Mouse (Mus musculus) limb, embryonic 11.5 days (tissue): ENCODE measurements around the gene Lrmp. TPM values are rescaled to one million over a fixed set of nuclear protein-coding genes. Genes with fewer than 3 reads are reported as not detected.
A peak's percentile ranks its signal among the peaks of the same experiment; 100 is the strongest.

ENCODE experiments used
- ATAC-seq: fragments of 200-750 bp; cut with Nextera tagmentation; 2 replicates; pipeline ENCODE4 v1.8.0; 2017; ENCODE audit warnings: low read depth; ENCODE audit not compliant: insufficient number of reproducible peaks, low FRiP score, low TSS enrichment
- DNase-seq: peaks from one replicate; pipeline ENCODE4 v3.0.0-alpha.2; 2015; ENCODE audit warnings: low spot score
- H3K27ac ChIP-seq: fragments of 300-500 bp; sonication (generic); replicated peaks from 2 replicates; pipeline ENCODE4 v1.5.1; 2014; ENCODE audit warnings: low read depth, mild to moderate bottlenecking, low read length
- H3K27me3 ChIP-seq: fragments of 300-500 bp; sonication (generic); 2 replicates; pipeline ENCODE4 v1.6.1; 2014; ENCODE audit warnings: mild to moderate bottlenecking, low read length, mixed read lengths; ENCODE audit not compliant: control insufficient read depth, insufficient read depth
- H3K36me3 ChIP-seq: fragments of 300-500 bp; sonication (generic); 2 replicates; pipeline ENCODE4 v1.6.1; 2014; ENCODE audit warnings: mild to moderate bottlenecking, low read length, moderate library complexity, mixed read lengths; ENCODE audit not compliant: control insufficient read depth, insufficient read depth
- H3K4me1 ChIP-seq: fragments of 300-500 bp; sonication (generic); 2 replicates; pipeline ENCODE4 v1.6.1; 2014; ENCODE audit warnings: low read length, mixed read lengths; ENCODE audit not compliant: control insufficient read depth, insufficient read depth
- H3K4me2 ChIP-seq: fragments of 300-500 bp; sonication (generic); 2 replicates; pipeline ENCODE4 v1.6.1; 2014; ENCODE audit warnings: low read depth, mild to moderate bottlenecking, moderate library complexity; ENCODE audit not compliant: severe bottlenecking
- H3K4me3 ChIP-seq: fragments of 300-500 bp; sonication (generic); 2 replicates; pipeline ENCODE4 v1.5.1; 2014; ENCODE audit warnings: low read depth, low read length
- H3K9ac ChIP-seq: fragments of 300-500 bp; sonication (generic); 2 replicates; pipeline ENCODE4 v1.6.1; 2014; ENCODE audit warnings: mild to moderate bottlenecking, low read length
- H3K9me3 ChIP-seq: fragments of 300-500 bp; sonication (generic); 2 replicates; pipeline ENCODE4 v1.6.1; 2016; ENCODE audit warnings: low read length; ENCODE audit not compliant: control insufficient read depth
- WGBS: fragments of 180-500 bp; shearing (Covaris S2); extraction: QIAGEN DNeasy Blood & Tissue Kit; methylation state at CpG from one replicate; pipeline ENCODE4 v1.1.7; 2014; 5-methylcytosine and 5-hydroxymethylcytosine counted together
- polyA plus RNA-seq: library from polyadenylated mRNA; unstranded; fragments of >200 nt; fragmentation: Nextera tagmentation; extraction: Ambion mirVana; gene quantifications from 2 replicates; pipeline ENCODE4 v1.2.1, GENCODE M21; 2014

The Lrmp gene
- polyA plus RNA-seq, 1 experiment from 2014 or later = 1.7 TPM

GRCm38 (mm10) chr6:145187093-145188088 lies 71.9 kb downstream of the Lrmp start:
- no peak overlapping the region for H3K9ac ChIP-seq
- H3K36me3 ChIP-seq = no peaks in the 10 kb centered on the region
- peak overlapping the region; percentile 42 for H3K4me2 ChIP-seq
- ATAC-seq (no peak), DNase-seq (peak; percentile 36)
- H3K27me3 ChIP-seq = no peaks in the 10 kb centered on the region
- H3K4me1 ChIP-seq = no peaks in the 10 kb centered on the region
- peak overlapping the region; percentile 8; the same call in 1 of the 2 replicates for H3K4me3 ChIP-seq
- no peak overlapping the region for H3K27ac ChIP-seq
- 64% methylated on average over 27 of the region's 27 CpGs for WGBS
- H3K9me3 ChIP-seq = no peaks in the 10 kb centered on the region

DNA sequence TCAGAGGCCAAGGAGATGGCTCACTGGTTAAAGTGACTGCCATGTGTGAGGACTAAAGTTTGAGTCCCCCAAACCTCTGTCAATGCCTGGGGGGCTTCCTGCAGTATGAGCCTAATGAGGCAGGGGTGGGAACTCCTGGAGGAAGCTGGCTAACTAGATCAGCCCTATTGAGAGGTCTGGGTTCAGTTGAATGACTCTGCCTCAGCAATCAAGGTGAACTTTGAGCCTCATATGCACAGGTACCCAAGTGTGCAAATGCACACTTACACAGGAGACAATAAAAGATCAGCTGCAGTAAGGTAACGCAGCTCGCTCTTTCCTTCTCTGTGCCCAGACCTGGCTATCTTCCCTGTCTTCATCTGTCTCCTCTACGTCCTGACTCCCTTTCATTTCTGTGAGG lies 77.6 kb downstream of the Lrmp start:
- no peaks in the 10 kb centered on the region for H3K4me1 ChIP-seq
- H3K36me3 ChIP-seq = no peaks in the 10 kb centered on the region
- no peak for DNase-seq
- H3K27me3 ChIP-seq = no peaks in the 10 kb centered on the region
- H3K4me3 ChIP-seq = no peak overlapping the region
- no peaks in the 10 kb centered on the region for H3K9me3 ChIP-seq
- 87% methylated on average over 3 of the region's 3 CpGs for WGBS
- H3K27ac ChIP-seq = no peak overlapping the region
- no peak overlapping the region for H3K9ac ChIP-seq
- no peak overlapping the region for H3K4me2 ChIP-seq
- no peak for ATAC-seq

DNA sequence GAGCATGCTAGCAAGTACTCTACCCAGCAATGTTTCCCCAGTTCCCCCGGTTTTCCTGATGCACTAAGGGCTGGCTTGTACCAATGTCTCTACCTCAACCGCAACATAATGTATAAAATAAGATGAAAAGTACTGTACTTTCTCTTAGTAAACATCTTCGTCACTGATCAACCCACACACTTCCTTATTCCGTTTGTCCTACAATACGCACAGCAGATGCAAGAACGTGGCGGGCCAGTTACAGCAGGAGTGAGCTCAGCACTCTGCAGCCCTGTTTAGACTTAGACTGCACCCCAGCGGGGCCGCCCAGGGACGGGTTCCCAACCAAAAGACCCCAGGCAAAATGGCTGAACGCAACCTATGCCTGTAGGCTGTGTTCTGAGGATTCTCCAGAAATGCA lies 78.0 kb downstream of the Lrmp start:
- no peak overlapping the region for H3K4me3 ChIP-seq
- H3K27ac ChIP-seq = no peak overlapping the region
- H3K9ac ChIP-seq = no peak overlapping the region
- no peaks in the 10 kb centered on the region for H3K4me1 ChIP-seq
- H3K36me3 ChIP-seq = no peaks in the 10 kb centered on the region
- H3K4me2 ChIP-seq = no peak overlapping the region
- DNase-seq (no peak), ATAC-seq (no peak)
- WGBS = 80% methylated on average over 11 of the region's 11 CpGs
- H3K9me3 ChIP-seq = no peaks in the 10 kb centered on the region
- no peaks in the 10 kb centered on the region for H3K27me3 ChIP-seq

DNA sequence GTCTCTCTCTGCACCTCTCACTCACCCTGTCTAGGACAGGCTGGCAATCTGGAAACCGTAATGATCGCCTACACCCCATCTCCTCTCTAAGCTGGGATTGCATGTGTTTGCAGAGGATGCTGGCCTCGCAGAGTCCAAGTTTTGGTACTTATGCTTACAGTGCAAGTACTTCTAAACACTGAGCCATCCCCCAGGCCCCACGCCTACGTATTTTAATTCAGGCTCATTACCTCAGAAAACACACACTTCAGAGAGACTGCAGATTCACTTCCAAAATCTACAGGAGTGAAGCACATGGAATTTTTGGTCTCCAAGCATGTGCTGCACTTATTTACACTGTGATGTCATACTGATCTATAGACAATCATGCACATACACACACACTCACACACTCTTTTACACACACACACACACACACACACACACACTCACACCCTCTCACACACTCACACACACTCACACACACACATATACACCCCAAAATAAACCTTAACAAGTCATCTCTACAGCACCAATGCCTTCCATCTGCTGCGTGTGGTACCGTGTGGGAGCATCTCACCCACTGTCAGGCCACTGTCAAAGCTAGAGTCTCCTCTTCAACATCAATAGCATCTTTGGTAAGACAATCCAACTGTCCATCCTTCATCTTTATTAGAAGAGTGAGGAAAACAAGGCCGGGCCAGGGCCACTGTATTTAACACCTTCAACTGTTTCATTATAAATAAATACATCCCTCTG lies 82.7 kb downstream of the Lrmp start:
- Histone ChIP-seq H3K9me3 (no peaks in the 10 kb centered on the region), H3K36me3 (no peaks in the 10 kb centered on the region), H3K4me1 (no peaks in the 10 kb centered on the region), H3K9ac (no peak overlapping the region), H3K27ac (no peak overlapping the region), H3K27me3 (no peaks in the 10 kb centered on the region), H3K4me2 (no peak overlapping the region), H3K4me3 (no peak overlapping the region)
- ATAC-seq (no peak), DNase-seq (no peak)
- 91% methylated on average over 8 of the region's 8 CpGs for WGBS

- Histone ChIP-seq H3K4me3 (no peak overlapping the region), H3K27ac (no peak overlapping the region), H3K9ac (no peak overlapping the region), H3K4me1 (no peaks in the 10 kb centered on the region), H3K4me2 (no peak overlapping the region), H3K27me3 (no peaks in the 10 kb centered on the region), H3K9me3 (no peaks in the 10 kb centered on the region), H3K36me3 (no peaks in the 10 kb centered on the region)
- peak; percentile 4 for DNase-seq
- no peak for ATAC-seq
- 84% methylated on average over 13 of the region's 13 CpGs for WGBS
Measured at GRCm38 (mm10) chr6:145202432-145203125, 87.1 kb downstream of the Lrmp start.

GRCm38 (mm10) chr6:145204440-145204839 lies 89.0 kb downstream of the Lrmp start:
- Histone ChIP-seq H3K9ac (no peak overlapping the region), H3K4me2 (no peak overlapping the region), H3K27me3 (no peaks in the 10 kb centered on the region), H3K9me3 (no peaks in the 10 kb centered on the region), H3K4me3 (no peak overlapping the region), H3K36me3 (no peaks in the 10 kb centered on the region), H3K4me1 (no peaks in the 10 kb centered on the region), H3K27ac (no peak overlapping the region)
- DNase-seq (peak; percentile 16), ATAC-seq (no peak)
- WGBS = 91% methylated on average over 6 of the region's 6 CpGs

GRCm38 (mm10) chr6:145205142-145205541 lies 89.7 kb downstream of the Lrmp start:
- Histone ChIP-seq H3K27me3 (no peaks in the 10 kb centered on the region), H3K9ac (no peak overlapping the region), H3K4me1 (no peaks in the 10 kb centered on the region; the same call in 1 of the 2 replicates), H3K27ac (no peak overlapping the region), H3K4me3 (no peak overlapping the region), H3K4me2 (no peak overlapping the region), H3K36me3 (no peaks in the 10 kb centered on the region), H3K9me3 (no peaks in the 10 kb centered on the region)
- ATAC-seq (no peak), DNase-seq (peak; percentile 10)
- WGBS = 75% methylated on average over 10 of the region's 10 CpGs

GRCm38 (mm10) chr6:145210056-145210680 lies 94.7 kb downstream of the Lrmp start:
- DNase-seq (no peak), ATAC-seq (no peak)
- Histone ChIP-seq H3K4me1 (no peaks in the 10 kb centered on the region; the same call in 1 of the 2 replicates), H3K9me3 (no peaks in the 10 kb centered on the region), H3K27me3 (no peaks in the 10 kb centered on the region), H3K36me3 (no peaks in the 10 kb centered on the region), H3K27ac (no peak overlapping the region), H3K4me3 (peak overlapping the region; percentile 18; the same call in 1 of the 2 replicates), H3K9ac (no peak overlapping the region), H3K4me2 (peak overlapping the region; percentile 43)
- WGBS = 44% methylated on average over 8 of the region's 8 CpGs
